Mouse (Mus musculus): ENCODE measurements at regions not wholly inside any gene's neighbourhood (a gene's known extent, or its start where the extent isn't known, plus 50 kb on each side); places are given as distances from the start of the nearest gene placed in this dataset.

- no peak for TF ChIP-seq POLR2A (IDR thresholded peaks at IDR 0.05; ENCODE audit: low read depth, low read length)
- no peak for TF ChIP-seq CTCF (IDR thresholded peaks at IDR 0.05; ENCODE audit: extremely low read depth, insufficient read length, insufficient replicate concordance, low read depth, low read length)
Observed at GRCm38 (mm10) chr12:98352401-98352800, 84.0 kb downstream of the Gpr65 start.

All from small intestine, adult 2 months (tissue).